Mouse (Mus musculus) cortical plate, adult 2 months (tissue): Measurements from ENCODE around the gene Slc2a10.

Experiments used
- CTCF ChIP-seq: fragments of 200-500 bp; IDR thresholded peaks from 2 replicates; pipeline ENCODE4 v1.5.1; 2011; ENCODE audit warnings: mild to moderate bottlenecking, control low read depth, low read length; ENCODE audit not compliant: insufficient read depth; ENCODE audit errors: extremely low read depth
- POLR2A ChIP-seq: fragments of 200-500 bp; IDR thresholded peaks from 2 replicates; pipeline ENCODE4 v1.6.1; 2011; ENCODE audit warnings: mild to moderate bottlenecking, low read length, control low read depth; ENCODE audit not compliant: insufficient read depth; ENCODE audit errors: extremely low read depth

GRCm38 (mm10) chr2:165493587-165494210, 9.9 kb upstream of the Slc2a10 start:
- TF ChIP-seq CTCF (no peak), POLR2A (no peak)
